Mouse (Mus musculus): ENCODE data around the gene Amd1.

Gene Amd1

DNA sequence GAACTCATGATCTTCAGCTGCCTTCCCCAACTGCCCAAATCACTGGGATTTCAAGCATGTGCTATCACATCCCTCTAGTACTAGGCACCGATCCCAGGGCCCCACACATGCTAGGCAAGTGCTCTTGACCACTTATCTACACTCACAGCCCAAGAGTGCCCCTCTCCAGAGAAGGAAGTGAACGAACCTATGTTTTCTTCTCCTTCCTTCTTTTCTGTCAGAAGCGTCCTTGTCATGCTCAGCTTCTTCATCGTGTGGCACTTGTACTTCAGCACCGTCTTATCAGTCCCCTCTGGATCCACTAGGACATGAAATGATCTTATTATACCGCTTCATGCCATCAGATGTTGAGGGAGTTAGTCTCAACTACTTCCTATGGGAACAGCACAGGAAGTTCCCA, 51.0 kb downstream of the Amd1 start:
- DNase-seq = no peak

GRCm38 (mm10) chr10:40249625-40250024, 52.4 kb downstream of the Amd1 start:
- no peak for DNase-seq

DNA sequence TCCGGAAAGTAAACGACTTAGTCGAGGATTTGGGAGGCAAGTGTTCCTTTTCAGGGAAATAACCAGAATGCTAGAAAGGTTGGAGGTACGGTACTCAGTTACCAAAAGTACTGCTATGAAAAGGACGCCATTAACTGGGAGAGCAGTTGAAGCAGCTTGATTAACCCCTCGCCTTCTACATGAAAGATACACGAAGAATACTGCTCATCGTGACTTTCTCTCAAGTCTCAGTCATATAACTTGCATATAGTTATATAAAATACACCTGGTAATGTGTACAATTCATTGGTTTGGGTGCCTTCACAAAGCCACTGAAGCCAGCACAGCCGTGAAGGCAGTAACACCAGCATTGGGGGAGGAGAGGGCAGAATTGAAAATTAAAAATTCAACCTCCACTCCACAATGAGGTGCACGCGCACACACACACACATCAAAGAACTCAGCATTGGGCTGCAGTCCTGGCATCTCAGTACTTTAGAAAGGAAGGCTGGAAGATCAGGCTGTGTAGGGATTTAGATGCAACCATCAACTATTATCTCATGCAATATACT, 54.7 kb downstream of the Amd1 start:
- DNase-seq = no peak

GRCm38 (mm10) chr10:40246374-40247165, 55.4 kb downstream of the Amd1 start, which contains the start of gene Rpf2:
Rpf2 (minus strand) TSS chr10:40247036.
- DNase-seq = peak; percentile 85 to 90

GRCm38 (mm10) chr10:40237826-40238225, 64.2 kb downstream of the Amd1 start:
- DNase-seq = no peak

All from lung, postnatal 4 days (tissue).